Mouse (Mus musculus) spleen, adult 2 months (tissue): Measurements from ENCODE around the gene Vps11. TPM values are rescaled to one million over a fixed set of nuclear protein-coding genes. Genes with fewer than 3 reads are reported as not detected.

Source experiments
- DNase-seq, 2 experiments: peaks; one replicate each; pipeline versions ENCODE4 v3.0.0 to v3.0.0-alpha.2; 2012 to 2021; ENCODE audit warnings: low spot score in 2 of 2, low read depth in 1 of 2
- H3K27ac ChIP-seq: fragments of 200-500 bp; 2 replicates; pipeline ENCODE4 v1.5.1; 2012; ENCODE audit warnings: low read length, inconsistent platforms; ENCODE audit not compliant: insufficient read depth
- H3K27me3 ChIP-seq: fragments of 200-500 bp; 2 replicates; pipeline ENCODE4 v1.6.1; 2012; ENCODE audit warnings: mild to moderate bottlenecking, moderate library complexity, low read length, inconsistent platforms; ENCODE audit not compliant: control insufficient read depth, insufficient read depth
- H3K36me3 ChIP-seq: fragments of 200-500 bp; 2 replicates; pipeline ENCODE4 v1.6.1; 2012; ENCODE audit warnings: mild to moderate bottlenecking, low read length, inconsistent platforms; ENCODE audit not compliant: control insufficient read depth, insufficient read depth
- H3K4me1 ChIP-seq: fragments of 200-500 bp; 2 replicates; pipeline ENCODE4 v1.6.1; 2011; ENCODE audit warnings: inconsistent platforms; ENCODE audit not compliant: control insufficient read depth, insufficient read depth, insufficient read length
- H3K4me3 ChIP-seq: fragments of 200-500 bp; 2 replicates; pipeline ENCODE4 v1.5.1; 2011; ENCODE audit warnings: mild to moderate bottlenecking, inconsistent platforms; ENCODE audit not compliant: insufficient read depth, insufficient read length; ENCODE audit errors: extremely low read depth
- CTCF ChIP-seq: fragments of 200-500 bp; IDR thresholded peaks from 2 replicates; pipeline ENCODE4 v1.5.1; 2011; ENCODE audit warnings: mild to moderate bottlenecking, inconsistent platforms; ENCODE audit not compliant: insufficient read depth, insufficient read length, insufficient replicate concordance; ENCODE audit errors: extremely low read depth
- POLR2A ChIP-seq: fragments of 200-500 bp; IDR thresholded peaks from 2 replicates; pipeline ENCODE4 v1.6.1; 2011; ENCODE audit warnings: low read depth, low read length, inconsistent platforms
- WGBS: fragments of 180-500 bp; shearing (Covaris S2); methylation state at CpG from one replicate; pipeline ENCODE4 v1.1.7; 2018; 5-methylcytosine and 5-hydroxymethylcytosine counted together
- polyA plus RNA-seq: library from polyadenylated mRNA; depleted of rRNA; stranded (reverse); fragments of >200 nt; gene quantifications from 2 replicates; pipeline ENCODE4 v1.2.3, GENCODE M21; 2012

Gene Vps11
- polyA plus RNA-seq, 1 experiment, result 23.7 TPM

DNA sequence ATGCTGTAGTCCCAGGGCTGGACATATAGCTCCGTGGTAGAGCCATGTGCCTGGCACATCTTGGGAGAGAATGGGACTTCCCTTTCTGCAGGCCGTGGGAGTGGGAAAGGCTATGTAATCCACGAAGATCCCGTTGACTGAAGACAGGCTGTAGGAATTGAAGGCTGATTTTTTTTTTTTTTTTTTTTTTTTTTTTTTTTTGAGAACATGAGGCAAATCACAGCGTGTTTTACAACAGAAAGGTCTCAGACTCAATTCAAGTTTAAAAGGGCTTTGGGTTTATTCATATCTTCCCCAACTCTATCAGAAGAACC is 25.4 kb downstream of the Vps11 start:
- TF ChIP-seq CTCF (no peak), POLR2A (no peak)
- no peaks in the 10 kb centered on the region for H3K27me3 ChIP-seq
- H3K4me3 ChIP-seq, result peak overlapping the region; percentile 41
- WGBS, result 4% methylated on average over 5 of the region's 5 CpGs
- H3K4me1 ChIP-seq, result peaks cover 2% of the 10 kb centered on the region; the same call in 1 of the 2 replicates
- no peak for DNase-seq
- peaks cover 13% of the 10 kb centered on the region for H3K36me3 ChIP-seq
- H3K27ac ChIP-seq, result no peak overlapping the region

DNA sequence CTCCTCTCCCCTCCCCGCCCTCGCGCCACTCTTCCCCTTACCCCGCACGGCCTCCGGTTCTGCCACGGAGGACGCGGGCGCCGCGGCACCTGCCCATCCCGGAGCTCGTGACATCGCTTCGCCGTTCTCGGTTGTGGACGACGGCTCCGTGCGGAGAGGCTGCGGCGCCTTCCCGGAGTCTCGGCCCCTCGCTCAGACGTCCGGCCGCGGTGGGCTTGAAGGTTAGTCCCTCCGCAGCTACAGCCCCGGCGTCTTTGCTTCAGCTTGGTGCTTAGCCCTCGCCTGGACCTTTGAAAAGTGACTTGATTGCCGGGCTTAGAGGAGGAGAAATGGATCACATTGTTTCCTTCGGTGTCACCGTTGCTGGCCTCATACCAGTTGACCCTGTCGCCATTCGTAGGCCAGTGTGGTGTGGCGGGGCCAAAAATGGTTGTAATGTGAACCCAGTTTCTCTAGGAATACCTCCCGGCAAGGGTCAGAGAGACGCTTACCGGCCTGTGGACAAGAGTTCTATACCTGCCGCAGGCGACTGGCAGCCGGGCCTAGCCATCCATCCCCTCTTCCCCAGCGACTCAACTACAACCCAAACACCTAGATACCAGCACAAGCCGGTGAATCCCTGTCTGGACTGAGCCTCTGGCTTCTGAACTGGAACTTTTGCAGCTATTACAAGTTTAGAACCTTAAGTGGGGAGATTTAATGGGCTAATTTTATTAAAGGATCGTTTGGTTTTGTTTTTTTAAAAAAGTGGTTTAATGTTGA is 26.0 kb downstream of the Vps11 start:
- Histone ChIP-seq H3K27me3 (no peaks in the 10 kb centered on the region), H3K27ac (peak overlapping the region; percentile 81), H3K4me3 (peak overlapping the region; percentile 89), H3K4me1 (peaks cover 2% of the 10 kb centered on the region; the same call in 1 of the 2 replicates), H3K36me3 (peaks cover 10% of the 10 kb centered on the region)
- DNase-seq, result no peak
- no peak for TF ChIP-seq CTCF
- 1% methylated on average over 50 of the region's 50 CpGs for WGBS

DNA sequence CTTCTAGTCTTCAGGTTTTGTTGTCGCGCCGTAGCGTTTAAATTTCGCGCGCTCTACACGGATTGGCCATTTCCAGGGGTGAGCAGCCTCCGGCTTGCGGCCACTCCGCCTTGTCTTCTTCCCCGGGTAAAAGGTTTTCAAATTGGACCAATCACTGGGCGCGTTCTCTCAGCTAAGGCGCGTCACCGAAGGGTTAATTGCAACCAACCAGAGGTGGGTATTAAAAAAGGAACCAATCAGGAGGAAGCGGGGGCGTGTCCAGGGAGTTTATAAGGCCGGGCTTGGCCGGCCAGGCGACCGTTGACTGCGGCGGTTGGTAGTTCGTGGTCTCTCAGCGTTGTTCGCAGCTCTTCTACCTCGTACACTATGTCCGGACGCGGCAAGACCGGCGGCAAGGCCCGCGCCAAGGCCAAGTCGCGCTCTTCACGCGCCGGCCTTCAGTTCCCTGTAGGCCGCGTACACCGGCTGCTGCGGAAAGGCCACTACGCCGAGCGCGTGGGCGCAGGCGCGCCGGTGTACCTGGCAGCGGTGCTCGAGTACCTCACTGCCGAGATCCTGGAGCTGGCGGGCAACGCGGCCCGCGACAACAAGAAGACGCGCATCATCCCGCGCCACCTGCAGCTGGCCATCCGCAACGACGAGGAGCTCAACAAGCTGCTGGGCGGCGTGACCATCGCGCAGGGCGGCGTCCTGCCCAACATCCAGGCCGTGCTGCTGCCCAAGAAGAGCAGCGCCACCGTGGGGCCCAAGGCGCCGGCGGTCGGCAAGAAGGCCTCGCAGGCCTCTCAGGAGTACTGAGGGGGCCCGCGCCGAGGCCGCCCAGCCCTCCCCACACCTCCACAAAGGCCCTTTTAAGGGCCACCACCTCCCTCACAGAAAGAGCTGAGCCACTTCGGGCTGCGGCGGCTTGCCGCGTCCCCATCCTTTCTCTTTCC is 26.8 kb downstream of the Vps11 start, which contains the start of gene H2afx:
TSS of gene H2afx (plus strand) at position 299 of the 935 bp plus-strand sequence.
- peak; percentile 98 to 99 for DNase-seq
- TF ChIP-seq CTCF, result 0 out of 2 replicates have a peak, but pooled peaks have one; percentile 1
- peak; percentile 99 for TF ChIP-seq POLR2A
- Histone ChIP-seq H3K27ac (peak within 1 kb of the TSS; percentile 81), H3K27me3 (no peaks in the 10 kb centered on the region), H3K4me1 (peaks cover 2% of the 10 kb centered on the region; the same call in 1 of the 2 replicates), H3K4me3 (peak within 1 kb of the TSS; percentile 89), H3K36me3 (peaks cover 10% of the 10 kb centered on the region)
- under 1% methylated on average over 91 of the region's 91 CpGs for WGBS

DNA sequence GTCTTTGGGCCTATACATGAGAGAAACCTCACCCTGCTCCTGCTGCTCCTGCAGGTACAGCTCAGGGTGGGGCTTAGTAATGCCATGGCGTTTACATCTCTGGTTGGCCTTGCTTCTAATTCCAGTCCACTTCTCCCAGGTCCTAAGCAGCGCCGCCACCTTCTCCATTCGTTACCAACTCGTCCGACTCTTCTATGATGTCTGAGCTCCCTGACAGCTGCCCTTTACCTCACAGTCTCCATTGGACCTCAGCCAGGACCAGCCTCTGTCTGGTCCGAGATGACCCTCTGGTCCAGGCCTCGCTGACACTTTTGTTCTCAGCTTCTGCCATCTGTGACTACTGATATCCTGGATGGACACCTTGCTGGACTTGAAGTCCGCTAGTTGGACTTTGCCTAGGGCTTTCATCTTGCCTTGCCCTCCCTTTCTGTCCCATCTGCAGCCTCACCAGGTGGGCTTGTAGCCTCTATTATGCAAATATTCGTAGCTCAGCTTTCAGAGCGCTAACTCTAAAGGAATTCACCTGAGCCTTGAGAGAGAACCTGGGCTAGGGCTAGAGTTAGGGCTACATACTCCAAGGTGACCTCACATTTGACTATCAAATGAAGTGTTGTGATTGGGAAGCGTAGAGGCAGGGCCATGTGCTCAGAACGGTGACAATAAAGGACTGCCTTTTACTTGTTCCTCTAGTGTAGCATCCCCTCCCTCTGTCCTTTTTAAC is 28.4 kb downstream of the Vps11 start:
- no peaks in the 10 kb centered on the region for H3K27me3 ChIP-seq
- WGBS, result 92% methylated on average over 13 of the region's 13 CpGs
- TF ChIP-seq POLR2A (no peak), CTCF (no peak)
- no peak overlapping the region for H3K4me3 ChIP-seq
- H3K27ac ChIP-seq, result no peak overlapping the region
- peaks cover 10% of the 10 kb centered on the region for H3K36me3 ChIP-seq
- DNase-seq, result no peak
- peaks cover 2% of the 10 kb centered on the region; the same call in 1 of the 2 replicates for H3K4me1 ChIP-seq

DNA sequence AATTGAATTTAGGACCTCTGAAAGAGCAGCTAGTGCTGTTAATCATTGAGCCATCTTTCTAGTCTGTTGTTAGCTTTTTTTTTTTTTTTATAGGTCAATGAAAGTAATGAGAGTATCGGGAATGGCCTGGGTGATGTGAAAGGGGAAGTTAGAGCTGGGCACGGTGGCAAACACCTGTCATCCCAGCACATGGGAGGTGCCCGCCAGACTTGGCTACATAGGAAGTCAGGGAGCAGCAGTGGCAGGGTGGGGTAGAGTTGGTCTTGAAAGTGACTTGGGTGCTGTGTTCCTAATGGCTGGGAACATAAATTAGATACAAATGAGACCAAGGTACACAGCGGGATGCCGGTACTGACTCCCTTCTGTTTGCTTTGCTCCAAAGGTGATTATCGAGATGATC is 30.7 kb downstream of the Vps11 start:
- H3K36me3 ChIP-seq, result peaks cover 8% of the 10 kb centered on the region; the same call in 1 of the 2 replicates
- no peaks in the 10 kb centered on the region for H3K27me3 ChIP-seq
- no peak overlapping the region for H3K27ac ChIP-seq
- 59% methylated on average over 6 of the region's 6 CpGs for WGBS
- peaks cover 2% of the 10 kb centered on the region; the same call in 1 of the 2 replicates for H3K4me1 ChIP-seq
- H3K4me3 ChIP-seq, result no peak overlapping the region
- TF ChIP-seq CTCF, result no peak
- no peak for TF ChIP-seq POLR2A
- no peak for DNase-seq

DNA sequence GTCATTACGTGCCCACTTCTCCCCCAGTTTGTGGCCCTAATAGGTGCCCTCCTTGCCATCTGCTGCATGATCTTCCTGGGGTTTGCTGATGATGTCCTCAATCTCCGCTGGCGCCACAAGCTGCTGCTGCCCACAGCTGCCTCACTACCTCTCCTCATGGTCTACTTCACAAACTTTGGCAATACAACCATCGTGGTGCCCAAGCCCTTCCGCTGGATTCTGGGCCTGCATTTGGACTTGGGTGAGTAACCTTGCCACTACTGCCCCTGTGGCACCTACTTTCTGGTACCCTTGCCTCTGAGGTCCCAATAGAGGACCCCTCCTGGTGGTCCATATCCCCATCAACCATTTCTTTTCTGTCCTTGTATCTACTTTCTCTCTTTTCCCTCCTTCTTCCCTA is 33.5 kb downstream of the Vps11 start:
- no peak for DNase-seq
- Histone ChIP-seq H3K36me3 (peaks cover 7% of the 10 kb centered on the region; the same call in 1 of the 2 replicates), H3K27me3 (no peaks in the 10 kb centered on the region), H3K4me1 (peaks cover 2% of the 10 kb centered on the region; the same call in 1 of the 2 replicates), H3K27ac (no peak overlapping the region), H3K4me3 (peak overlapping the region; percentile 0; the same call in 1 of the 2 replicates)
- 94% methylated on average over 5 of the region's 5 CpGs for WGBS
- no peak for TF ChIP-seq CTCF
- TF ChIP-seq POLR2A, result no peak
